Mouse (Mus musculus): ENCODE results near the gene Parvb. TPM values are rescaled to one million over a fixed set of nuclear protein-coding genes. Genes with fewer than 3 reads are reported as not detected.
A peak's percentile ranks its signal among the peaks of the same experiment; 100 is the strongest.

The Parvb gene
- polyA plus RNA-seq, 1 experiment from 2014 or later: 5.1 TPM

GRCm38 (mm10) chr15:84238991-84239401, 7.2 kb downstream of the Parvb start:
- DNase-seq (ENCODE audit: low spot score): peak; percentile 58
- no peaks in the 10 kb centered on the region for H3K36me3 ChIP-seq (ENCODE audit: control insufficient read depth, insufficient read depth, low read length)
- no peak overlapping the region for H3K4me3 ChIP-seq (ENCODE audit: low read depth, low read length)
- peak overlapping the region; percentile 37 for H3K4me2 ChIP-seq (ENCODE audit: low read length)
- ATAC-seq (replicated peaks; ENCODE audit: low FRiP score, low TSS enrichment, low read depth): no peak
- H3K27ac ChIP-seq (ENCODE audit: low read depth): no peak overlapping the region
- H3K9me3 ChIP-seq (ENCODE audit: control insufficient read depth, low read length): no peaks in the 10 kb centered on the region
- H3K4me1 ChIP-seq (replicated peaks; ENCODE audit: control insufficient read depth, insufficient read depth, low read length): peaks cover 10% of the 10 kb centered on the region; the same call in 1 of the 2 replicates
- 6% methylated on average over 16 of the region's 16 CpGs for WGBS
- H3K27me3 ChIP-seq (replicated peaks; ENCODE audit: control insufficient read depth, insufficient read depth, low read length): peaks cover 4% of the 10 kb centered on the region; the same call in 1 of the 2 replicates
- no peak overlapping the region for H3K9ac ChIP-seq (ENCODE audit: low read length)

DNA sequence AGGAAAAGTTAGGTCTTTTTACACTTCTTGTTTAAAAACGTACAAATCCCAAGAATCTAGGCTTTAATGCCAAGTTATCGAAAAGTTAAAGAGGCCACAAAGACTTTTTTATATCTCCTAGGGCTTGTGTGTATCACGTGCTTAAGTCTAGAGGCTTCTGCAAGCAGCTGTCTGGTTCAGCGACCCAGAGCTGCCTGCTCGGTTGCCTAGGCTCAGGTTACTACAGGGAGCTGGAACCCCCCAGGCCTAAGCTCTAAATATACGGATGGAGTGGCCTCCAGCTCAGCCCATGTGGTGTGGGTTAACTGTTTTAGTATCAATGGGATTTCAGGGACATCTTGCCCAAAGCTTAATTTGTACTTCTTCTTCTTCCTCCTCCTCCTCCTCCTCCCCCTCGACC, 9.7 kb downstream of the Parvb start:
- 38% methylated on average over 7 of the region's 7 CpGs for WGBS
- no peaks in the 10 kb centered on the region for H3K9me3 ChIP-seq (ENCODE audit: control insufficient read depth, low read length)
- H3K4me3 ChIP-seq (ENCODE audit: low read depth, low read length): no peak overlapping the region
- peaks cover 4% of the 10 kb centered on the region; the same call in 1 of the 2 replicates for H3K27me3 ChIP-seq (replicated peaks; ENCODE audit: control insufficient read depth, insufficient read depth, low read length)
- H3K36me3 ChIP-seq (ENCODE audit: control insufficient read depth, insufficient read depth, low read length): no peaks in the 10 kb centered on the region
- ATAC-seq (replicated peaks; ENCODE audit: low FRiP score, low TSS enrichment, low read depth) (no peak), DNase-seq (ENCODE audit: low spot score) (no peak)
- H3K27ac ChIP-seq (ENCODE audit: low read depth): no peak overlapping the region
- no peak overlapping the region for H3K4me2 ChIP-seq (ENCODE audit: low read length)
- no peak overlapping the region for H3K9ac ChIP-seq (ENCODE audit: low read length)
- H3K4me1 ChIP-seq (replicated peaks; ENCODE audit: control insufficient read depth, insufficient read depth, low read length): peaks cover 10% of the 10 kb centered on the region; the same call in 1 of the 2 replicates

- no peak overlapping the region for H3K4me2 ChIP-seq (ENCODE audit: low read length)
- H3K27ac ChIP-seq (ENCODE audit: low read depth): no peak overlapping the region
- H3K9me3 ChIP-seq (ENCODE audit: control insufficient read depth, low read length): 0 out of 2 replicates have a peak, but pooled peaks cover 5% of the 10 kb centered on the region
- no peaks in the 10 kb centered on the region for H3K27me3 ChIP-seq (replicated peaks; ENCODE audit: control insufficient read depth, insufficient read depth, low read length)
- WGBS: 80% methylated on average over 7 of the region's 7 CpGs
- H3K4me1 ChIP-seq (replicated peaks; ENCODE audit: control insufficient read depth, insufficient read depth, low read length): no peaks in the 10 kb centered on the region
- no peak for ATAC-seq (replicated peaks; ENCODE audit: low FRiP score, low TSS enrichment, low read depth)
- H3K4me3 ChIP-seq (ENCODE audit: low read depth, low read length): no peak overlapping the region
- no peaks in the 10 kb centered on the region for H3K36me3 ChIP-seq (ENCODE audit: control insufficient read depth, insufficient read depth, low read length)
- H3K9ac ChIP-seq (ENCODE audit: low read length): no peak overlapping the region
- DNase-seq (ENCODE audit: low spot score): peak; percentile 50
These were observed 13.3 kb downstream of the Parvb start for GRCm38 (mm10) chr15:84245104-84245503.

GRCm38 (mm10) chr15:84246195-84246594, 14.4 kb downstream of the Parvb start:
- Histone ChIP-seq H3K9me3 (ENCODE audit: control insufficient read depth, low read length) (0 out of 2 replicates have a peak, but pooled peaks cover 5% of the 10 kb centered on the region), H3K27me3 (replicated peaks; ENCODE audit: control insufficient read depth, insufficient read depth, low read length) (no peaks in the 10 kb centered on the region), H3K4me3 (ENCODE audit: low read depth, low read length) (no peak overlapping the region), H3K4me1 (replicated peaks; ENCODE audit: control insufficient read depth, insufficient read depth, low read length) (peaks cover 7% of the 10 kb centered on the region), H3K27ac (ENCODE audit: low read depth) (no peak overlapping the region), H3K9ac (ENCODE audit: low read length) (no peak overlapping the region), H3K36me3 (ENCODE audit: control insufficient read depth, insufficient read depth, low read length) (no peaks in the 10 kb centered on the region), H3K4me2 (ENCODE audit: low read length) (no peak overlapping the region)
- DNase-seq (ENCODE audit: low spot score) (no peak), ATAC-seq (replicated peaks; ENCODE audit: low FRiP score, low TSS enrichment, low read depth) (no peak)
- 91% methylated on average over 6 of the region's 6 CpGs for WGBS

DNA sequence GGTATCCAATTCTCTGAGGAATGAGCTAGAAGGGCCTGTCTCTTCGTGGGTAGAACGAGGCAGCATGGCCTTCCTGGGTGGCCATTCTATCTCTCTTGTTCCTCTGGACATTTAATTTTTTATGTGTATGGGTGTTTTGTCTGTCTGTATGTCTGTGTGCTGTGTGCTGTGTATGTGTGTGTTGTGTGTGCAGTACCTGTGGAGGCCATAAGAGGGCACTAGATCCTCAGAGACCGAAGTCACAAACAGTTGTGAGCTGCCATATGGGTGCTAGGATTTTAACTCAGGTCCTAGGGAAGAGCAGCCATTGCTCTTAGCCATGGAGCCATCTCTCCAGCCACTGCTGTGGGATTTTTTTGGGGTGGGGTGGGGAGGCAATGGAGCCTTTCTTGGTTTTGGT, 15.5 kb downstream of the Parvb start:
- H3K9me3 ChIP-seq (ENCODE audit: control insufficient read depth, low read length): 0 out of 2 replicates have a peak, but pooled peaks cover 5% of the 10 kb centered on the region
- H3K4me2 ChIP-seq (ENCODE audit: low read length): no peak overlapping the region
- H3K4me1 ChIP-seq (replicated peaks; ENCODE audit: control insufficient read depth, insufficient read depth, low read length): peaks cover 7% of the 10 kb centered on the region
- H3K9ac ChIP-seq (ENCODE audit: low read length): no peak overlapping the region
- DNase-seq (ENCODE audit: low spot score) (no peak), ATAC-seq (replicated peaks; ENCODE audit: low FRiP score, low TSS enrichment, low read depth) (no peak)
- no peak overlapping the region for H3K27ac ChIP-seq (ENCODE audit: low read depth)
- no peaks in the 10 kb centered on the region for H3K36me3 ChIP-seq (ENCODE audit: control insufficient read depth, insufficient read depth, low read length)
- 96% methylated on average over 3 of the region's 3 CpGs for WGBS
- H3K27me3 ChIP-seq (replicated peaks; ENCODE audit: control insufficient read depth, insufficient read depth, low read length): no peaks in the 10 kb centered on the region
- no peak overlapping the region for H3K4me3 ChIP-seq (ENCODE audit: low read depth, low read length)

- no peaks in the 10 kb centered on the region for H3K36me3 ChIP-seq (ENCODE audit: control insufficient read depth, insufficient read depth, low read length)
- 0 out of 2 replicates have a peak, but pooled peaks cover 5% of the 10 kb centered on the region for H3K9me3 ChIP-seq (ENCODE audit: control insufficient read depth, low read length)
- no peaks in the 10 kb centered on the region for H3K27me3 ChIP-seq (replicated peaks; ENCODE audit: control insufficient read depth, insufficient read depth, low read length)
- peaks cover 13% of the 10 kb centered on the region for H3K4me1 ChIP-seq (replicated peaks; ENCODE audit: control insufficient read depth, insufficient read depth, low read length)
- no peak overlapping the region for H3K27ac ChIP-seq (ENCODE audit: low read depth)
- no peak overlapping the region for H3K4me2 ChIP-seq (ENCODE audit: low read length)
- H3K4me3 ChIP-seq (ENCODE audit: low read depth, low read length): no peak overlapping the region
- 48% methylated on average over 13 of the region's 13 CpGs for WGBS
- ATAC-seq (replicated peaks; ENCODE audit: low FRiP score, low TSS enrichment, low read depth) (no peak), DNase-seq (ENCODE audit: low spot score) (peak; percentile 51)
- H3K9ac ChIP-seq (ENCODE audit: low read length): no peak overlapping the region
These were observed 19.4 kb downstream of the Parvb start for GRCm38 (mm10) chr15:84251227-84251626.

DNA sequence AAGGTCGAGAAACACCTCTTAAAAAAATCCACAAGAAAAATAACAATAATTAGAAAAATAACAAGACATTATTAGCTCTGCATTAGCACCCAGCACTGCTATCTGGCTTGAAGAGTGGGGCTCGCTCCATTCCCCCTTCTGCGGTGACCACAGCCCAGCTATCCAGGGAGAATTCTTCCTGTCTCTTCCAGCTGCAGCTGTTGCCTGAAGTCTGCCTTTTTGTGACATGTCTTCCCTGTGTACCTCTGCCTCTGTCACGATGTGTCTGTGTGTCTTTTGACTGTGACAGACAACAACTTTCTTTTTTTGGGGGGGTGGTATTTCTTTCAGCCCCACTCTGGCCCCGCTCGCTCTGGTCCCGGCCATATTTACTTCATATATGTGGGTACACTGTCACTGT, 20.8 kb downstream of the Parvb start:
- Histone ChIP-seq H3K27ac (ENCODE audit: low read depth) (no peak overlapping the region), H3K4me2 (ENCODE audit: low read length) (no peak overlapping the region), H3K4me3 (ENCODE audit: low read depth, low read length) (no peak overlapping the region), H3K9me3 (ENCODE audit: control insufficient read depth, low read length) (no peaks in the 10 kb centered on the region), H3K27me3 (replicated peaks; ENCODE audit: control insufficient read depth, insufficient read depth, low read length) (no peaks in the 10 kb centered on the region), H3K36me3 (ENCODE audit: control insufficient read depth, insufficient read depth, low read length) (no peaks in the 10 kb centered on the region), H3K9ac (ENCODE audit: low read length) (no peak overlapping the region), H3K4me1 (replicated peaks; ENCODE audit: control insufficient read depth, insufficient read depth, low read length) (peaks cover 13% of the 10 kb centered on the region)
- 93% methylated on average over 7 of the region's 7 CpGs for WGBS
- ATAC-seq (replicated peaks; ENCODE audit: low FRiP score, low TSS enrichment, low read depth): no peak
- DNase-seq (ENCODE audit: low spot score): no peak

DNA sequence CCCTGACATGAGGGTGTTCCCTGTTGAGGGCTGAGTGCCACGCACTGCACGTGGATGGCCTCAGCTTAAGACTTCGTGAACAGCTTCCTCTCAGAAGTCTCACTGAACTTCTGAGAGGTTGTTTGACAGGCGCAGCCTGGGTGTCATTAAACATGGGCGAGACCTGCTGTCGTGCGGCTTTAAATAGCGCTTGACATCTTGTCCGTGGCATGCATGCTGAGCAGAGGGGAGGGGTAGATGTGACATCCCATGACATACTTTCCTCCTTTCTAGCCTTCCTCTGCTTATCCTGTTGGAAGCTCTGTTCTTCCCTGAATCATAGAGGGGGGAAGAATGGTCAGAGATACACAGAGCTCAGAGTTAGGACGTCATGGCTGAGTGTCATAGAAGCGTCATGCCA, 21.9 kb downstream of the Parvb start:
- DNase-seq (ENCODE audit: low spot score) (no peak), ATAC-seq (replicated peaks; ENCODE audit: low FRiP score, low TSS enrichment, low read depth) (no peak)
- H3K4me3 ChIP-seq (ENCODE audit: low read depth, low read length): no peak overlapping the region
- 41% methylated on average over 11 of the region's 11 CpGs for WGBS
- H3K9me3 ChIP-seq (ENCODE audit: control insufficient read depth, low read length): no peaks in the 10 kb centered on the region
- H3K27me3 ChIP-seq (replicated peaks; ENCODE audit: control insufficient read depth, insufficient read depth, low read length): no peaks in the 10 kb centered on the region
- H3K9ac ChIP-seq (ENCODE audit: low read length): no peak overlapping the region
- peaks cover 13% of the 10 kb centered on the region for H3K4me1 ChIP-seq (replicated peaks; ENCODE audit: control insufficient read depth, insufficient read depth, low read length)
- no peak overlapping the region for H3K27ac ChIP-seq (ENCODE audit: low read depth)
- no peaks in the 10 kb centered on the region for H3K36me3 ChIP-seq (ENCODE audit: control insufficient read depth, insufficient read depth, low read length)
- H3K4me2 ChIP-seq (ENCODE audit: low read length): no peak overlapping the region

DNA sequence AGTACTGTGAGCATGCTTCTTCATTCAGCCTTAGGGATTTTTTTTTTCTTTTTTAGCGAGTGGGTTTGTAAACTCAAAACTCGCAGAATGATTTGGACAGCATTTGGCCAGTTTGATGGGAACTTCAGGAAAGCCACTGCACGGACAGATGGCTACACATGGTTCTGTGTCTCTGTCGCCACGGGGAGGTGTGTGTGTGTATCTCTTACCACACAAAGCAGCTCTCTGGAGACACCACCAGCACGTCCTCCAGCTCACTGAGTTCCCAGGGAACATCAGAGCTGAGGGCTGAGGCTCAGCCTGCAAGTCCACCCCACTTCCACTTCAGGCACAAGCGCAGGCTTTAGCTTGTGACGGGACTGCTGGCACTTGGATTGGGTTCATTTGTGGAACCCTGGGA, 22.5 kb downstream of the Parvb start:
- Histone ChIP-seq H3K4me3 (ENCODE audit: low read depth, low read length) (no peak overlapping the region), H3K9me3 (ENCODE audit: control insufficient read depth, low read length) (no peaks in the 10 kb centered on the region), H3K9ac (ENCODE audit: low read length) (no peak overlapping the region), H3K27me3 (replicated peaks; ENCODE audit: control insufficient read depth, insufficient read depth, low read length) (no peaks in the 10 kb centered on the region), H3K27ac (ENCODE audit: low read depth) (no peak overlapping the region), H3K4me1 (replicated peaks; ENCODE audit: control insufficient read depth, insufficient read depth, low read length) (peaks cover 13% of the 10 kb centered on the region), H3K4me2 (ENCODE audit: low read length) (no peak overlapping the region), H3K36me3 (ENCODE audit: control insufficient read depth, insufficient read depth, low read length) (no peaks in the 10 kb centered on the region)
- 63% methylated on average over 8 of the region's 8 CpGs for WGBS
- ATAC-seq (replicated peaks; ENCODE audit: low FRiP score, low TSS enrichment, low read depth): no peak
- DNase-seq (ENCODE audit: low spot score): no peak
